Mouse (Mus musculus) liver, adult 2 months (tissue): ENCODE data around the gene Med21.

ENCODE experiments used
- CTCF ChIP-seq: fragments of 200-500 bp; IDR thresholded peaks from 2 replicates; pipeline ENCODE4 v1.5.1; 2011; ENCODE audit warnings: low read depth, low read length, control low read depth
- POLR2A ChIP-seq: fragments of 200-500 bp; IDR thresholded peaks from 2 replicates; pipeline ENCODE4 v1.6.1; 2011; ENCODE audit warnings: low read length, control low read depth; ENCODE audit not compliant: insufficient read depth; ENCODE audit errors: extremely low read depth

- TF ChIP-seq CTCF (no peak), POLR2A (no peak)
Measured at GRCm38 (mm10) chr6:146672106-146672505, 29.8 kb downstream of the Med21 start.
